Mouse (Mus musculus): ENCODE data around the gene Bloc1s1.

Gene Bloc1s1

DNA sequence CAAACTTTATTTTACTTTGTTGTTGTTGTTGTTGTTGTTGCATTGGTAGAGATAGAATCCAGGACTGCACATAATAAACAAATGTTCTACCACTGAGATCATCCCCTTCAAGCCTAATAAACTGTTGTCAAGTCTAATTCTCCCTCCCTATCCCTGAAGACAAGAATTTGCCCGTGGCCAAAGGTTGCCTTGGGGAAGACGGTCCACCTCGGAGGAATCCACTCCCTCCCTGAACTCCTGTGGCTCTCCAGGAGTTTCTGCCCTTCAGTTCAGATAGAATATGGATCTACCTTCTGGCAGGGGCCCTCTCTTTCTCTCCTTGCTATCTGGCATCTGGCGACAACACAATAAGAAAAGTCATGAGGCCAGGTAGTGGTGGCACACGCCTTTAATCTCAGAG lies 19.0 kb downstream of the Bloc1s1 start:
- no peak for DNase-seq (ENCODE audit: low spot score)

DNA sequence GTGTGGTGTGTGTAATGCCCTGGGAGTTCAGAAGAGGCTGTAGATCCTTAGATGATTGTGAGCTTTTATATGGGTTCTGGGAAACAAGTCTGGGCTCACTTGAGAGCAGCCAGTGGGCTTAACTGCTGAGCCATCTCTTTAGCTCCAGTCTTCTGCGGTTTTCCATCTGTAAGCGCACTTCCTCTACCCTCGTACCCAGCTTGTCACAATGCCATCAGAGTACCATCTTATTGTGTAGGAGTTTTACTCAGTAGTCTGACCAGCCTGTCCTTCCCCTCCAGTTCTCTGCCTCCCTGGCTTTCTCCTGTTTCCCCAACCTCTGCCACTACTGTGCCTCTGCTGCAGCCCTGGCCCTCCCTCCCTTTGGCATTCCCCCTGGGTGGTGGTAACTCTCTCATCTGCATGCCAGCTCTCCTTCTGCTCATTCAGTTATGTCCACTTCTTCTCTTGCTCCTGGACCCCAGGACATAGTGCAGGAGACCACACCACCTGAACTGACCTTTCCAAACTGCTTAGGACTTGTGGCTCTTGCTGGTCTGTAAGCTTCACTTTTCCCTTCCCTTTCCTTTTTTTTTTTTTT lies 21.3 kb downstream of the Bloc1s1 start:
- DNase-seq (ENCODE audit: low spot score): no peak

- DNase-seq (ENCODE audit: low spot score): no peak
Measured at GRCm38 (mm10) chr10:128901409-128901808, 22.4 kb downstream of the Bloc1s1 start.

- DNase-seq (ENCODE audit: low spot score): no peak
Measured at GRCm38 (mm10) chr10:128900698-128901097, 23.1 kb downstream of the Bloc1s1 start, which contains the start of gene Cd63. Gene Cd63 (plus strand): TSS chr10:128900989.

GRCm38 (mm10) chr10:128899759-128900490 lies 23.9 kb downstream of the Bloc1s1 start:
- no peak for DNase-seq (ENCODE audit: low spot score)

GRCm38 (mm10) chr10:128897501-128897900 lies 26.3 kb downstream of the Bloc1s1 start:
- no peak for DNase-seq (ENCODE audit: low spot score)

DNA sequence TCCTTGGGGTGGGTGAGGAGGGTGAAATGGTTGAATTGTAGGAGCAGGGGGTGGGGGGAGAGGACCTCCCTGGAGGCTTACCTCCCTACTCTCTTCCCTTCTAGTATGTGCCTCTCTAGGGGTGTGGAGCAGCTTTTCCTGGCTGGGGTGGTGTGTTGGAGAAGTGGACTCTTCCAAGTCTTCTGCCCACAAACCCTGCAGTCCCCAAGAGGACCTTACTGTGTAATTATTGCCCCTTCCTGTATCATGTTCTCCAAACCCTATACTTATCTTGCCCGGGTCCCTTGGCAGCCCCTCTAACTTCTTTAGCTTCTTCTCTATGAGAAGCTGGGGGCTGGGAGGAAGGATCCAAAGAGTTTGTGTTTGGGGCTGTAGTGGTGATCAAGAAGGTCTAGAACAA lies 27.0 kb downstream of the Bloc1s1 start:
- DNase-seq (ENCODE audit: low spot score): no peak

DNA sequence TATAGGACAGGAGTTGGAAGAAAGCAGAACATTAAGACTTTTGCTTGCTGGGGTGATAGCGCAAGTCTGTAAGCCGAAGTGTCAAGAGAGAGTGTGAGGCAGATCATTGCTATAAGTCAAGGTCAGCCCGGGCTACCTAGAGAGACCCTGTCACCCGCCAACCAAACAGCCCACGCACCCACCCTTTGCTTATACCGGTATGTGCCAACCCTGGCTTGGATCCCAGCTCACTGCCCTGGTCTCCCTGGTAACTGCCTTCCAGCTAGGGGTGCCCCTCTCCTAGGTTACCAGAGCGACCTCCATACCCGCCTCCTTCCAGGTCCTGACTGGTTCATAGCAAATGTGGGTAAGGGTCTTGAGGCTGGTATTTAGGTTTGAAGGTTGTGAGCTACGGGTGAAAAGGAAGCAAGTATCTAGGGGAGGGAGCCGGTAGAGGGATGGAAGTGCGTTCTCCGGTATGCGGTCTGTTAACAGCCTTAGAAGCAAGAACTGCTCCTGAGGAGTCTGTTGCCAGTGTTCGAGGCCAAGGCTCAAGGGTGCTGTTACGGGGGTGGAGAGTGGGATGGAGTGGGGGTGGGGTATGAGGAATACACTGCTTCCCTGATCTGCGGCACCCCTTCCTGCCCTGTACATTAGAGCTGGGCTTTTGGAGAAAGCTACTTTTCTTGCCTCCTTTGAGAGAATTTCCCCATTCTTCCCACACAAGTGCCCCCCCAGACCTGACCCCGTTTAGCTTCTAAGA lies 27.7 kb downstream of the Bloc1s1 start:
- DNase-seq (ENCODE audit: low spot score): no peak

DNA sequence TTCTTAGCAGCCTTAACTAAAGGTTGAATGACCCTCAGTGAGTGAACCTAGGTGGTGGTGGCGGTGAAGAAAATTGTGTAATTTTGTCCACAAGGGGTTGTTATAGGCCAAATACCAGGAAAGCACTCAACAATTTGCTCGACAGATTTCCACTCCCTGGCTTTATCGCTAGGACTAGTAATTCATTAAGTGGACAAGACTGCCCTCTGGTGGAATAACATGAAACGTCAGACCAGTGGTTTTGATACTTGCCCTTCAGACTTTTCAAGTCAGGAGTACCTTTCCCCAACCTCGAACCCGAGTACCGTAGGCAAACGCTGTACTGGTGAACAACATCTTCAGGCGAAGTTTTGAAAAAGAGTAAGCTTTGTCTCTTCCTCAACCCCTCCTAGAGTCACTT lies 28.4 kb downstream of the Bloc1s1 start:
- peak; percentile 75 for DNase-seq (ENCODE audit: low spot score)

- DNase-seq (ENCODE audit: low spot score): no peak
Measured at GRCm38 (mm10) chr10:128892246-128892645, 31.6 kb downstream of the Bloc1s1 start.

- peak; percentile 52 for DNase-seq (ENCODE audit: low spot score)
Measured at GRCm38 (mm10) chr10:128891296-128892094, 32.3 kb downstream of the Bloc1s1 start, which contains the start of gene Gdf11. Gene Gdf11 (minus strand): TSS chr10:128891718.

- DNase-seq (ENCODE audit: low spot score): no peak
Measured at GRCm38 (mm10) chr10:128890383-128891295, 33.2 kb downstream of the Bloc1s1 start.

DNA sequence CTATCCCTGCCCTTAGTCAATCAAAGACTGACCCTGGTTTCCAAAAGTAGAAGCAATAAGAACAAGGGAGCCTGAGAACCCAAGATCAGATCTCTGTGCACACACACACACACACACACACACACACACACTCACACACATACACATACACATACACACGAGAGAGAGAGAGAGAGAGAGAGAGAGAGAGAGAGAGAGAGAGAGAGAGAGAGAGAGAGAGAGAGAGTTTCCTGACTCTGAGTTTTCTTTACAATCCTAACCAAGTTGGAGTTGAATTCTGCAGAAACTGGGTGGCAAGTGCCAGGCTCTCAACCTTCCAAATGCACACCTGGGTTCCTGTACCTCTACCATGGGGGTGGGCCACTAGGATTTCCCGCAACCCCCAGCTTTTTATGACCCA lies 34.0 kb downstream of the Bloc1s1 start:
- no peak for DNase-seq (ENCODE audit: low spot score)

- DNase-seq (ENCODE audit: low spot score): no peak
Measured at GRCm38 (mm10) chr10:128888941-128889827, 34.7 kb downstream of the Bloc1s1 start.

GRCm38 (mm10) chr10:128882067-128882466 lies 41.8 kb downstream of the Bloc1s1 start:
- DNase-seq (ENCODE audit: low spot score): no peak

DNA sequence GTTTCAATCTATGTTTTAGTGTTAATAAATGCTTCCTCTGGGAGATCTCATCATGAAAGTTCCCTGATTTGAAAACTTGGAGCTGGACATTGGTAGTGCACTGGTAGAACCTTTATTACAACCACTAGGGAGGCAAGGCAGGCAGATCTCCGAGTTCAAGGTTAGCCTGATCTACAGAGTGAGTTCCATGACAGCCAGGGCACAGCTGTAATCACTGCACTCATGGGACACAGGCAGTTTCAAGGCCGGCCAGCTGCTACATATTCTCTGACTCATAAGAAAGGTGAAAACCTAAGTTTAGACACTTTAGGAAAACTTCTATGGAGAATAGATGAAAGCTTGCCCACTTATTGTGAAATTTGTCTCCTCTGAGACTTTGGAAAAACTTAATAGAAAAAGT lies 45.0 kb downstream of the Bloc1s1 start:
- DNase-seq (ENCODE audit: low spot score): no peak

DNA sequence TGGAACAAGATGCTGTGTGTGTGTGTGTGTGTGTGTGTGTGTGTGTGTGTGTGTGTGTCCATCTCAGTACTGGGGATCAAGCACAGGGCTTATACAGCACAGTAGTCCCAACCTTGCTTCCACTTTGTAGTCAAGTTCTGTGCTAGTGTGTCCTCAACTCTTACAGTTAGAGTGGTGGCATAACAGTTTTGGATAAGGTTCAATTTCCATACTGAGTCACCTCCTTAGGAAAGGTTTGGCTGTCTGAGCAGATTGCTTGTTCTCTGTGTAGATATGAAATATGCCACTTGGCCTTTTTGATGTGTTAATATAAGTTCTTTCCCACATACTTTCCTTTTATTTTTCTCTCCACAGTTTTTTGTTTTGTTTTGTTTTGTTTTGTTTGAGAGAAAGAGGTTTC lies 45.5 kb downstream of the Bloc1s1 start:
- no peak for DNase-seq (ENCODE audit: low spot score)

- no peak for DNase-seq (ENCODE audit: low spot score)
Measured at GRCm38 (mm10) chr10:128870341-128870740, 53.5 kb downstream of the Bloc1s1 start.

Data from testis, postnatal 14 days (tissue).